Mouse (Mus musculus) midbrain, embryonic 11.5 days (tissue): Measurements from ENCODE around the gene Ccpg1. TPM values are rescaled to one million over a fixed set of nuclear protein-coding genes. Genes with fewer than 3 reads are reported as not detected.

Experiments used
- ATAC-seq: fragments of 200-750 bp; cut with Nextera tagmentation; 2 replicates; pipeline ENCODE4 v1.8.0; 2017; ENCODE audit warnings: moderate TSS enrichment, moderate library complexity; ENCODE audit not compliant: low FRiP score
- DNase-seq: peaks from one replicate; pipeline ENCODE4 v3.0.0; 2015; ENCODE audit warnings: low spot score; ENCODE audit errors: missing footprints
- H3K27ac ChIP-seq: fragments of 300-500 bp; sonication (generic); 2 replicates; pipeline ENCODE4 v1.5.1; 2014; ENCODE audit warnings: low read depth, low read length
- H3K27me3 ChIP-seq: fragments of 300-500 bp; sonication (generic); 2 replicates; pipeline ENCODE4 v1.6.1; 2014; ENCODE audit warnings: mild to moderate bottlenecking, low read length, moderate library complexity, mixed read lengths; ENCODE audit not compliant: control insufficient read depth, insufficient read depth
- H3K36me3 ChIP-seq: fragments of 300-500 bp; sonication (generic); 2 replicates; pipeline ENCODE4 v1.6.1; 2014; ENCODE audit warnings: mild to moderate bottlenecking, low read length, moderate library complexity, mixed read lengths; ENCODE audit not compliant: control insufficient read depth, insufficient read depth
- H3K4me1 ChIP-seq: fragments of 300-500 bp; sonication (generic); 2 replicates; pipeline ENCODE4 v1.6.1; 2014; ENCODE audit warnings: low read length; ENCODE audit not compliant: control insufficient read depth, insufficient read depth
- H3K4me2 ChIP-seq: fragments of 300-500 bp; sonication (generic); 2 replicates; pipeline ENCODE4 v1.6.1; 2014; ENCODE audit warnings: mild to moderate bottlenecking, moderate library complexity
- H3K4me3 ChIP-seq: fragments of 300-500 bp; sonication (generic); 2 replicates; pipeline ENCODE4 v1.5.1; 2014; ENCODE audit warnings: low read depth, low read length
- H3K9ac ChIP-seq: fragments of 300-500 bp; sonication (generic); 2 replicates; pipeline ENCODE4 v1.6.1; 2014; ENCODE audit warnings: low read length
- H3K9me3 ChIP-seq: fragments of 300-500 bp; sonication (generic); 2 replicates; pipeline ENCODE4 v1.6.1; 2016; ENCODE audit warnings: low read length; ENCODE audit not compliant: control insufficient read depth
- WGBS: fragments of 180-500 bp; shearing (Covaris S2); extraction: QIAGEN DNeasy Blood & Tissue Kit; methylation state at CpG from one replicate; pipeline ENCODE4 v1.1.7; 2014; 5-methylcytosine and 5-hydroxymethylcytosine counted together
- polyA plus RNA-seq: library from polyadenylated mRNA; unstranded; fragments of >200 nt; fragmentation: Nextera tagmentation; extraction: Ambion mirVana; gene quantifications from 2 replicates; pipeline ENCODE4 v1.2.1, GENCODE M21; 2014

The Ccpg1 gene
- polyA plus RNA-seq, 1 experiment from 2014 or later, result 24.9 TPM

DNA sequence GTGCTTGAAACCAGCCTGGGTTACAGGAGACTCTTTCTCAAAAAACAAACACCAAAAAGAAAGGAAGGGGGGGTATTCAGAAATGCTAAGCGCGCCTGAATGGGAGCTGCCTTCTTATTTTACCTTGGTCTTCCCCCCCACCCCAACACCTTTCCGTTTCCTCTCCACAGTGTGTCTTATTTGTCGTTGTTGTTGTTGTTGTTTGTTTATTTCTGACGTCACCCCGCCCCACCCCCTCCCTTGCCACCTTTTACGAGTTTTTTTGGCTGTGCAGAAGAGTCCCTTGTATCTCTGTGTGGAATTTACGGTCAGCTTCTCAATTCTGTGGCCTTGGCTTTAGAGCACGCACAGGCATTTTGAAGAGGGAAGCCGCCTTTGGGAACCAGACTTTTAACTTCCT is 60.5 kb downstream of the Ccpg1 start:
- ATAC-seq, result no peak
- no peak for DNase-seq
- H3K27ac ChIP-seq, result no peak overlapping the region
- no peaks in the 10 kb centered on the region for H3K9me3 ChIP-seq
- 69% methylated on average over 10 of the region's 10 CpGs for WGBS
- H3K4me2 ChIP-seq, result peak overlapping the region; percentile 76
- no peak overlapping the region for H3K9ac ChIP-seq
- H3K4me3 ChIP-seq, result no peak overlapping the region
- H3K4me1 ChIP-seq, result peaks cover 9% of the 10 kb centered on the region
- no peaks in the 10 kb centered on the region for H3K36me3 ChIP-seq
- H3K27me3 ChIP-seq, result peaks cover 3% of the 10 kb centered on the region

GRCm38 (mm10) chr9:73047906-73048305 is 62.7 kb downstream of the Ccpg1 start:
- DNase-seq (no peak), ATAC-seq (no peak)
- Histone ChIP-seq H3K4me2 (no peak overlapping the region), H3K9me3 (no peaks in the 10 kb centered on the region), H3K4me3 (no peak overlapping the region), H3K4me1 (peaks cover 9% of the 10 kb centered on the region), H3K27ac (no peak overlapping the region), H3K36me3 (no peaks in the 10 kb centered on the region), H3K27me3 (peaks cover 3% of the 10 kb centered on the region), H3K9ac (no peak overlapping the region)
- 86% methylated on average over 2 of the region's 2 CpGs for WGBS

DNA sequence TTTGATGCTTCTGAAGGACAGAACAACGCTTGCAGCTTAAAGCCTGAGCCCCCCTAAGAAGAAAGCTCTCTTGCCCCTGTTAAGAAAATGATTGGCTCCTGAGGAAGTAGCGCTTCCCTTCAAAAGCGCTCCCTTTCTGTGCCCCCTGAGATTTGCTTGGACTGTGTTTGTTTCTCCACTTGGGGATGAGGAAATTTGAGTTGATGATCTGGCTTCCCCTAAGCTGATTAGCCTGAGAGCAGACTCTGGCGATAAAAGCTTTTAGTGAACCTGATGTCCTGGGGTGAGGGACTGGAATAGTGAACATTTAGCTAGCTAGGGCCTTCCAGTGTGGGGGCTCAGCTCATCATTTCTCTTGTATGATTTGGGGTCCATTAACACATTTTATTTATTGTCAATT is 63.7 kb downstream of the Ccpg1 start:
- WGBS, result 4% methylated on average over 4 of the region's 4 CpGs
- Histone ChIP-seq H3K27ac (no peak overlapping the region), H3K36me3 (no peaks in the 10 kb centered on the region), H3K4me1 (peaks cover 9% of the 10 kb centered on the region), H3K4me2 (no peak overlapping the region), H3K4me3 (no peak overlapping the region), H3K27me3 (peaks cover 3% of the 10 kb centered on the region), H3K9ac (no peak overlapping the region), H3K9me3 (no peaks in the 10 kb centered on the region)
- ATAC-seq, result no peak
- no peak for DNase-seq

DNA sequence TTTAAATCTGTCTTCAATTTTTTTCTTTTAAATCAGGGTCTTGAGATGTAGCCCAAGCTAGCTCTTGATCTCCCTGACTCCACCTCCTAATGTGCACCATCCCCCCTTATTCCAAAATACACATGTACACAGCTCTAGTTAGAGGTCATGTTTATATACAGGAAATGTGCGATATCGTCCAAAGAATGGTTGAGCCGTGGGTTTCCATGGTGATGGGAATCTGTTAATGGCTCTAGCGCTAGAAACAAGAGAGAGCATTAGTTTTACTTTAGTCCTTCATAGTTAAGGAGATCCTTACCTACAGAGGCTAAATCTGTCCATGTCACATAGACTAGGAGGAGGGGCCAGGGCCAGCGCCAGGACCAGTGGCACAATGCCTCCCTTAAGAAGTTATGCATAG is 64.6 kb downstream of the Ccpg1 start:
- no peak overlapping the region for H3K4me3 ChIP-seq
- H3K36me3 ChIP-seq, result no peaks in the 10 kb centered on the region
- H3K4me1 ChIP-seq, result peaks cover 5% of the 10 kb centered on the region
- no peak overlapping the region for H3K27ac ChIP-seq
- H3K9me3 ChIP-seq, result no peaks in the 10 kb centered on the region
- DNase-seq (no peak), ATAC-seq (no peak)
- H3K9ac ChIP-seq, result no peak overlapping the region
- H3K4me2 ChIP-seq, result no peak overlapping the region
- 75% methylated on average over 5 of the region's 5 CpGs for WGBS
- H3K27me3 ChIP-seq, result peaks cover 3% of the 10 kb centered on the region

DNA sequence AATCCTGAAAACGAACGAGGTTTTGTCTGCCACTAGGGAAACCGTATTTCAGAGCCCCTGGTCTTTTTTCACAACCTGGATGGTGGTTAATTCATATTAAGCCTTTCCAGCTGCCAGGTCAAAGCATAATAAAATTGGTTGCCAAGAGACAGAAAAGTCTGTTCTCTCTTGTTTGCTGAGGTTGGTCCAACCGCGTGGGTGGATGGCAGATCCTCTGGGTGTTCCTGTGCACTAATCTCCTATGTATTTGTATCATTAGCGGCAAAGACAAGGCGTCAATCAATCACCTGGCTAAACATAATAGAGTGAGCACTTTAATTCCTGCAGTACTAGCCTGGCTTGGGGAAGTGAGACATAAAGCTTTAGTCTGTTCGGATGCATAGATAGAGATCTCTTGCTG is 65.4 kb downstream of the Ccpg1 start:
- H3K4me1 ChIP-seq, result peaks cover 4% of the 10 kb centered on the region
- no peaks in the 10 kb centered on the region for H3K9me3 ChIP-seq
- no peak overlapping the region for H3K9ac ChIP-seq
- H3K27ac ChIP-seq, result no peak overlapping the region
- DNase-seq, result no peak
- no peak overlapping the region for H3K4me2 ChIP-seq
- whole genome bisulfite sequencing, result 62% methylated on average over 8 of the region's 8 CpGs
- H3K4me3 ChIP-seq, result no peak overlapping the region
- H3K27me3 ChIP-seq, result no peaks in the 10 kb centered on the region; the same call in 1 of the 2 replicates
- no peaks in the 10 kb centered on the region for H3K36me3 ChIP-seq
- no peak for ATAC-seq

DNA sequence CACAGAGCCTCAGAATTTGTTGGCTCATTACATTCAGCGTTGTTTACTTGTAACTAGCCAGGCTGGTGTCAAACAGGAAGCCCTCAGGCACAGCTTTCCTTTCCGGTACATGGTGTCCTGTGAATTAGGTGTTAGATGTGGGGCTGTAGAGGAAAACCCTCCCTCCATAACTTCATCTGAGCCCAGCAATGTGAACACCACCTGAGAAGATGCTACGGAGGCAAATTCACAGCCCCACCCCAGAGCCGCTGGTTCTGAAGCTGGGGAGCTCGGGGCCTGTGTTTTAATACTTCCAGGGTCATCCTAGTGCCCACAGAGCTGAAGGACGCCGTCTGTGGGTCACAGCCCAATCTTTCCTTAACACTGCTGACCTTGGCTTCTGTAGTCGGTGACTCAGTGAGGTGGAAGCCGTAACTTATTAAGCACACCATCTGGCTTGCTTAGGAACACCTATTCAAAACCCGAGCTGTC is 70.2 kb downstream of the Ccpg1 start:
- H3K27ac ChIP-seq, result no peak overlapping the region
- H3K4me1 ChIP-seq, result no peaks in the 10 kb centered on the region
- H3K9me3 ChIP-seq, result no peaks in the 10 kb centered on the region
- DNase-seq (no peak), ATAC-seq (no peak)
- H3K9ac ChIP-seq, result no peak overlapping the region
- WGBS, result 71% methylated on average over 10 of the region's 10 CpGs
- H3K36me3 ChIP-seq, result no peaks in the 10 kb centered on the region
- no peaks in the 10 kb centered on the region for H3K27me3 ChIP-seq
- no peak overlapping the region for H3K4me2 ChIP-seq
- no peak overlapping the region for H3K4me3 ChIP-seq

- no peaks in the 10 kb centered on the region for H3K36me3 ChIP-seq
- H3K4me3 ChIP-seq, result no peak overlapping the region
- H3K9ac ChIP-seq, result no peak overlapping the region
- ATAC-seq (no peak), DNase-seq (no peak)
- 82% methylated on average over 4 of the region's 4 CpGs for WGBS
- 0 out of 2 replicates have a peak, but pooled peaks cover 2% of the 10 kb centered on the region for H3K4me1 ChIP-seq
- H3K27me3 ChIP-seq, result no peaks in the 10 kb centered on the region
- H3K9me3 ChIP-seq, result no peaks in the 10 kb centered on the region
- no peak overlapping the region for H3K4me2 ChIP-seq
- H3K27ac ChIP-seq, result no peak overlapping the region
Observed at GRCm38 (mm10) chr9:73059224-73059623, 74.0 kb downstream of the Ccpg1 start.

GRCm38 (mm10) chr9:73063621-73064290 is 78.5 kb downstream of the Ccpg1 start:
- Histone ChIP-seq H3K4me2 (peak overlapping the region; percentile 3; the same call in 1 of the 2 replicates), H3K27ac (no peak overlapping the region)
- no peak for ATAC-seq

More at GRCm38 (mm10) chr9:73063621-73064290, 78.5 kb downstream of the Ccpg1 start:
- H3K36me3 ChIP-seq, result no peaks in the 10 kb centered on the region
- DNase-seq, result peak; percentile 87
- no peak overlapping the region for H3K4me3 ChIP-seq
- no peaks in the 10 kb centered on the region for H3K9me3 ChIP-seq
- no peaks in the 10 kb centered on the region for H3K27me3 ChIP-seq
- 41% methylated on average over 15 of the region's 15 CpGs for WGBS
- H3K9ac ChIP-seq, result 0 out of 2 replicates have a peak overlapping the region, but pooled peaks have one; percentile 3
- 0 out of 2 replicates have a peak, but pooled peaks cover 2% of the 10 kb centered on the region for H3K4me1 ChIP-seq
